Mouse (Mus musculus): Measurements from ENCODE around the gene Ctsk.

DNA sequence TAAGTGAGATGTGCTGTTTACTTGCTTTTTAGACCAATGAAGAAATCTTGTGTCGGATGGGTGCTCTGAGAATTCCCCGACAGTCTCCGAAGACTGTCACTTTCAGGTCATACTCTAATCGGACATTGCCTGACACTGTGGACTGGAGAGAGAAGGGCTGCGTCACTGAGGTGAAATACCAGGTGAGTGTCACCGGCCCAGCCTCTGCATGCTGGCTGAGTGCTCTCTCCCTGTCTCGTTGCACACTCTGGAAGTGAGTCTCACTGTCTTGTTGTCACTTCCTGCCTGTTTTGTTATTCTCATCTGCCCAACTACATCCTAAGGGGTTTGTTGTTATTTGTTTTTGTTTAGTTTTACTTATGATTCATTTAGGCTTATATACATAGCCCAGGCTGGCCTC lies 43.9 kb downstream of the Ctsk start:
- TF ChIP-seq POLR2A (IDR thresholded peaks at IDR 0.05; ENCODE audit: insufficient read length, low read depth) (no peak), USF1 (IDR thresholded peaks at IDR 0.05; ENCODE audit: low read depth) (no peak), MAX (IDR thresholded peaks at IDR 0.05; ENCODE audit: low read depth) (no peak), MYOG (IDR thresholded peaks at IDR 0.05; ENCODE audit: control insufficient read depth in 1 of 3, insufficient read depth in 1 of 3, insufficient read length in 2 of 3, low read depth in 2 of 3) (no peak), REST (IDR thresholded peaks at IDR 0.05; ENCODE audit: insufficient read depth, insufficient read length) (no peak), TCF3 (IDR thresholded peaks at IDR 0.05; ENCODE audit: insufficient read length, low read depth) (no peak), TCF12 (IDR thresholded peaks at IDR 0.05; ENCODE audit: insufficient read depth, poor library complexity, severe bottlenecking) (no peak), E2F4 (IDR thresholded peaks at IDR 0.05; ENCODE audit: insufficient read depth) (no peak), MYOD1 (IDR thresholded peaks at IDR 0.05; ENCODE audit: control insufficient read depth in 1 of 3, insufficient read length in 2 of 3, low read depth in 2 of 3) (no peak), POLR2AphosphoS2 (IDR thresholded peaks at IDR 0.05; ENCODE audit: insufficient read length, low read depth) (no peak)
